Mouse (Mus musculus): ENCODE measurements at regions not wholly inside any gene's neighbourhood (a gene's known extent, or its start where the extent isn't known, plus 50 kb on each side); places are given as distances from the start of the nearest gene placed in this dataset.

- no peak for TF ChIP-seq CTCF (IDR thresholded peaks at IDR 0.05; ENCODE audit: extremely low read depth, insufficient read length, insufficient replicate concordance, low read depth, low read length)
- TF ChIP-seq POLR2A (IDR thresholded peaks at IDR 0.05; ENCODE audit: low read depth, low read length) = no peak
Observed at GRCm38 (mm10) chr6:53130717-53131330, 62.4 kb upstream of the Jazf1 start.

Measured in small intestine, adult 2 months (tissue).